Mouse (Mus musculus) left cerebral cortex, postnatal 14 days (tissue): ENCODE measurements at regions not wholly inside any gene's neighbourhood (a gene's known extent, or its start where the extent isn't known, plus 50 kb on each side); places are given as distances from the start of the nearest gene placed in this dataset.

ENCODE experiments used
- DNase-seq, 2 experiments: peaks; one replicate each; pipeline ENCODE4 v3.0.0; 2021 to 2022; ENCODE audit warnings: low spot score in 2 of 2, mixed read lengths in 1 of 2
- intact Hi-C: fragments of 180-260 bp; cut with DNase I; formaldehyde crosslinking; loops from one replicate; pipeline ENCODE4 v1.15.1; 2025

- no peak for DNase-seq
- intact Hi-C loops = no loop called here
These were observed 234.5 kb upstream of the Dach1 start for GRCm38 (mm10) chr14:98404026-98404425.

- intact Hi-C loops = no loop called here
- DNase-seq = no peak
These were observed 218.3 kb upstream of the Dach1 start for GRCm38 (mm10) chr14:98387871-98388270.
